Mouse (Mus musculus): ENCODE measurements around the gene Atp2a2. TPM values are rescaled to one million over a fixed set of nuclear protein-coding genes. Genes with fewer than 3 reads are reported as not detected.

Gene Atp2a2
- total and polyA plus RNA-seq, 3 experiments = 61.6 to 158 (median 80.9) TPM

DNA sequence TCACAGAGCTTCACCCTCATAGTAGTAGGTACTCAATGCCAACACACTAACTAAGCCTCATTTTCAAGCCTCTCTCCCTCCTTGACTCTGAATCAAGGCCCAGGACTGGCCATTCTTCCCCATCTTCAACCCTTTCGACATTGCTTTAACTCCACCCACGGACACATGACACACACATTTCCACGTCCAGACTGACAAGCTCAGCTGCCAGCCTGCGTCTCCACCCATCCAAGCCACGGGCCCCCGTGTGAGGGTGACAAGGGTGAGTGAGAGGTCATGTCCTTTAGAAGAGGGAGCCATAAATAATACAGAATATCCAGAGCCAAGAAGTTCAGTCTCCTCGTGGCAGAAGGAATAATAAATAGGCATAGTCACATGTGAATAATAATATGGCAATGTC lies 7.6 kb upstream of the Atp2a2 start:
- in situ Hi-C loops (cut with MboI; ENCODE audit: low pct_ligation_motif_present, low pct_unique_long_range_greater_than_20kb, low sequenced_read_pairs) (loop anchor here (25.0 kb wide), 1 partner anchor 103 kb away; the partner anchor contains the start of gene Ift81), dilution Hi-C loops (cut with MboI; ENCODE audit: extremely low pct_ligation_motif_present, extremely low pct_unique_long_range_greater_than_20kb, low sequenced_read_pairs) (no loop called here)
- H3K79me2 ChIP-seq (replicated peaks; ENCODE audit: control insufficient read depth, extremely low read depth, insufficient read depth, poor library complexity, severe bottlenecking) = no peaks in the 10 kb centered on the region
- H3K4me1 ChIP-seq (ENCODE audit: control insufficient read depth in 1 of 2, insufficient read depth in 2 of 2) = peaks cover 3 to 6% of the 10 kb centered on the region in 2 experiments; a peak in 3 of 4 replicates
- H3K4me2 ChIP-seq (ENCODE audit: insufficient read depth, low read depth, poor library complexity, severe bottlenecking) = no peak overlapping the region
- H3K27ac ChIP-seq (ENCODE audit: insufficient read depth, low read depth) = no peak overlapping the region
- no peak overlapping the region for H3K9ac ChIP-seq (ENCODE audit: insufficient read depth, low read depth)
- no peaks in the 10 kb centered on the region for H3K36me3 ChIP-seq (replicated peaks in 1 of 2; ENCODE audit: control insufficient read depth in 1 of 2, insufficient read depth in 1 of 2, low read length in 1 of 2)
- H3K4me3 ChIP-seq (replicated peaks in 1 of 3; ENCODE audit: low read depth in 2 of 3, low read length in 2 of 3, poor library complexity in 1 of 3) = no peak overlapping the region
- TF ChIP-seq POLR2AphosphoS2 (IDR thresholded peaks at IDR 0.05; ENCODE audit: low read depth, low read length) = no peak
- no peak for TF ChIP-seq RCOR1 (conservative IDR thresholded peaks at IDR 0.05; ENCODE audit: low read depth, low read length)
- no peak for TF ChIP-seq MAZ (IDR thresholded peaks at IDR 0.05; ENCODE audit: low read depth, low read length)
- TF ChIP-seq ZC3H11A (IDR thresholded peaks at IDR 0.05; ENCODE audit: low read depth, low read length) = no peak
- no peak for TF ChIP-seq ETS1 (conservative IDR thresholded peaks at IDR 0.05; ENCODE audit: low read depth, low read length)
- no peak for TF ChIP-seq MAFK (IDR thresholded peaks at IDR 0.05; ENCODE audit: insufficient replicate concordance, low read length)
- no peak for TF ChIP-seq RAD21 (IDR thresholded peaks at IDR 0.05; ENCODE audit: low read depth, low read length)
- no peak for TF ChIP-seq HCFC1 (IDR thresholded peaks at IDR 0.05; ENCODE audit: low read depth, low read length)
- TF ChIP-seq EP300 (IDR thresholded peaks at IDR 0.05; ENCODE audit: low read length) = no peak
- TF ChIP-seq JUN (IDR thresholded peaks at IDR 0.05; ENCODE audit: insufficient read depth, low read depth, low read length) = no peak
- TF ChIP-seq NRF1 (IDR thresholded peaks at IDR 0.05; ENCODE audit: low read depth, low read length) = no peak
- no peak for TF ChIP-seq UBTF (IDR thresholded peaks at IDR 0.05; ENCODE audit: low read depth, low read length)
- no peak for TF ChIP-seq CHD1 (IDR thresholded peaks at IDR 0.05; ENCODE audit: low read depth, low read length)
- no peak for TF ChIP-seq USF2 (conservative IDR thresholded peaks at IDR 0.05; ENCODE audit: low read depth, low read length)
- no peak for TF ChIP-seq BHLHE40 (IDR thresholded peaks at IDR 0.05; ENCODE audit: low read depth, low read length)
- TF ChIP-seq E2F4 (IDR thresholded peaks at IDR 0.05; ENCODE audit: insufficient replicate concordance, low read depth, low read length) = no peak
- TF ChIP-seq SMC3 (IDR thresholded peaks at IDR 0.05; ENCODE audit: low read depth, low read length) = no peak
- peaks cover 8% of the 10 kb centered on the region for H3K9me3 ChIP-seq (replicated peaks; ENCODE audit: low read length)
- no peaks in the 10 kb centered on the region for H3K27me3 ChIP-seq (replicated peaks)
- no peak for DNase-seq (ENCODE audit: extremely low read depth)

GRCm38 (mm10) chr5:122508861-122509306 lies 6.9 kb upstream of the Atp2a2 start:
- no peak overlapping the region for H3K4me3 ChIP-seq (replicated peaks in 1 of 3; ENCODE audit: low read depth in 2 of 3, low read length in 2 of 3, poor library complexity in 1 of 3)
- dilution Hi-C loops (cut with MboI; ENCODE audit: extremely low pct_ligation_motif_present, extremely low pct_unique_long_range_greater_than_20kb, low sequenced_read_pairs) (no loop called here), in situ Hi-C loops (cut with MboI; ENCODE audit: low pct_ligation_motif_present, low pct_unique_long_range_greater_than_20kb, low sequenced_read_pairs) (loop anchor here (25.0 kb wide), 1 partner anchor 103 kb away; the partner anchor contains the start of gene Ift81)
- no peak overlapping the region for H3K27ac ChIP-seq (ENCODE audit: insufficient read depth, low read depth)
- H3K9me3 ChIP-seq (replicated peaks; ENCODE audit: low read length) = peaks cover 8% of the 10 kb centered on the region
- H3K79me2 ChIP-seq (replicated peaks; ENCODE audit: control insufficient read depth, extremely low read depth, insufficient read depth, poor library complexity, severe bottlenecking) = no peaks in the 10 kb centered on the region
- H3K36me3 ChIP-seq (replicated peaks in 1 of 2; ENCODE audit: control insufficient read depth in 1 of 2, insufficient read depth in 1 of 2, low read length in 1 of 2) = no peaks in the 10 kb centered on the region
- TF ChIP-seq CTCF (conservative IDR thresholded peaks at IDR 0.05 in 1 of 2, IDR thresholded peaks at IDR 0.05 in 1 of 2; ENCODE audit: low read depth in 2 of 2, low read length in 2 of 2) (no peak), POLR2A (IDR thresholded peaks at IDR 0.05; ENCODE audit: low read depth, low read length) (no peak), UBTF (IDR thresholded peaks at IDR 0.05; ENCODE audit: low read depth, low read length) (no peak), KAT2A (IDR thresholded peaks at IDR 0.05; ENCODE audit: insufficient replicate concordance, low read length) (no peak), CHD2 (IDR thresholded peaks at IDR 0.05; ENCODE audit: low read length) (no peak)
- no peak for DNase-seq (ENCODE audit: extremely low read depth)
- no peak overlapping the region for H3K4me2 ChIP-seq (ENCODE audit: insufficient read depth, low read depth, poor library complexity, severe bottlenecking)
- H3K27me3 ChIP-seq (replicated peaks) = no peaks in the 10 kb centered on the region
- H3K4me1 ChIP-seq (ENCODE audit: control insufficient read depth in 1 of 2, insufficient read depth in 2 of 2) = peaks cover 0 to 6% of the 10 kb centered on the region in 2 experiments; a peak in 3 of 4 replicates
- H3K9ac ChIP-seq (ENCODE audit: insufficient read depth, low read depth) = no peak overlapping the region

Data from CH12.LX (cell line).